Mouse (Mus musculus) CH12.LX (cell line): ENCODE results near the gene Sae1.

ENCODE experiments used
- CTCF ChIP-seq, 2 experiments: IDR thresholded peaks in 1 of 2; conservative IDR thresholded peaks in 1 of 2; 2 replicates each; pipeline ENCODE4 v1.5.1; 2011 to 2012; ENCODE audit warnings: low read depth in 2 of 2, low read length in 2 of 2, improper control_type of control experiment in 1 of 2, inconsistent platforms in 1 of 2, mild to moderate bottlenecking in 1 of 2, moderate library complexity in 1 of 2
- POLR2AphosphoS2 ChIP-seq: IDR thresholded peaks from 2 replicates; pipeline ENCODE4 v1.6.1; 2011; ENCODE audit warnings: low read depth, low read length, improper control_type of control experiment
- SIN3A ChIP-seq: IDR thresholded peaks from 2 replicates; pipeline ENCODE4 v1.6.1; 2012; ENCODE audit warnings: low read length, improper control_type of control experiment, inconsistent platforms
- ZC3H11A ChIP-seq: IDR thresholded peaks from 2 replicates; pipeline ENCODE4 v1.6.1; 2012; ENCODE audit warnings: low read depth, mild to moderate bottlenecking, inconsistent platforms, low read length, improper control_type of control experiment

- TF ChIP-seq ZC3H11A (no peak), POLR2AphosphoS2 (peak; percentile 93), CTCF (conservative IDR thresholded peaks at IDR 0.05 in 1 of 2, IDR thresholded peaks at IDR 0.05 in 1 of 2; ENCODE audit: low read depth in 2 of 2, low read length in 2 of 2) (no peak), SIN3A (peak; percentile 97)
These were observed 101.3 kb downstream of the Sae1 start, which contains the start of gene Ccdc9 for GRCm38 (mm10) chr7:16286026-16286961.
